Mouse (Mus musculus) lung, adult 2 months (tissue): ENCODE data around the gene Syt1.

Experiments
- CTCF ChIP-seq: fragments of 200-500 bp; IDR thresholded peaks from 2 replicates; pipeline ENCODE4 v1.5.1; 2011; ENCODE audit warnings: mild to moderate bottlenecking, low read length, control low read depth; ENCODE audit not compliant: insufficient read depth
- POLR2A ChIP-seq: fragments of 200-500 bp; IDR thresholded peaks from 2 replicates; pipeline ENCODE4 v1.6.1; 2011; ENCODE audit warnings: low read depth, mild to moderate bottlenecking, control low read depth, low read length, borderline replicate concordance; ENCODE audit errors: extremely low read depth

DNA sequence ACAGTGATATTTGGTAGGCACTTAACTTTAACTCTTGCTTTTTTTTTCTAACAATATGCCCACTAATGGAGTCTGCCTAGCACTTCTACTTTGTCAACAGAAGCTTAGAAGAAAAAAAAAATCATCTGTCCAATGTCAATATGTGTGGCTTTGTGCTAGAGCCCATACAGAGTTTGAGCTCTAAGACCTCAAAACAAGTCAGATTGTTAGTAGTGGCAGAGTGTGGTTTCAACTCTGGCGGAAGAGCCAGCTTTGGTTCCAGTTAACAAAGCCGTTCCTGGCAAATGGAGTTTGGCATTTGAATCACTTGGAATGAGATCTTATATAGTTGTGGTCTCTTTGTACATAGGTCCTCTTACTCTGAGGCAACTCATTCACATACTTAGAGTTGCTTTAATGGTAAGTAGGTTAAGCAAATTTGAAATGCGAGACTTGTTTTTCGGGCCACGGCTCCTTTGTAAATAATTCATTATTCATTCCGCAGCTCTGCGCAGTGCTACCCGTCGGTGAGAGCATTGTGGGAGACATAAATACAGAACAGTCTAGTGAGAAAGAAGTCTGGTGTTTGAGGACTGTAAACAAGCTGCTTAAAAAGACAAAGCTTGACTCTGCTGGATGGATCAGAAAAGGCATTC, 429.9 kb downstream of the Syt1 start:
- TF ChIP-seq POLR2A, result no peak
- TF ChIP-seq CTCF, result no peak
